Mouse (Mus musculus): ENCODE data around the gene Psma3. TPM values are rescaled to one million over a fixed set of nuclear protein-coding genes. Genes with fewer than 3 reads are reported as not detected.

Gene Psma3
- 100 to 1,000 TPM; 206 to 223 TPM for total RNA-seq (2021)
- long read RNA-seq, experiment 1, transcript Psma3-201 (11 exons, 875 nt), result minor isoform, 16 of 224 reads
- long read RNA-seq, experiment 1, transcript Psma3-202 (11 exons, 2,846 nt), result major isoform, 151 of 224 reads
- long read RNA-seq, experiment 1, transcript Psma3-203 (10 exons, 1,027 nt), result minor isoform, 6 of 224 reads
- long read RNA-seq, experiment 1, partial matches to known transcripts, result 0 of 224 reads
- long read RNA-seq, experiment 1, other reads (novel, unspliced or antisense), result 48 of 224 reads
- long read RNA-seq, experiment 2, transcript Psma3-202 (11 exons, 2,846 nt), result major isoform, 101 of 171 reads
- long read RNA-seq, experiment 2, transcript Psma3-201 (11 exons, 875 nt), result minor isoform, 17 of 171 reads
- long read RNA-seq, experiment 2, transcript Psma3-203 (10 exons, 1,027 nt), result minor isoform, 8 of 171 reads
- long read RNA-seq, experiment 2, partial matches to known transcripts, result 0 of 171 reads
- long read RNA-seq, experiment 2, other reads (novel, unspliced or antisense), result 41 of 171 reads

DNA sequence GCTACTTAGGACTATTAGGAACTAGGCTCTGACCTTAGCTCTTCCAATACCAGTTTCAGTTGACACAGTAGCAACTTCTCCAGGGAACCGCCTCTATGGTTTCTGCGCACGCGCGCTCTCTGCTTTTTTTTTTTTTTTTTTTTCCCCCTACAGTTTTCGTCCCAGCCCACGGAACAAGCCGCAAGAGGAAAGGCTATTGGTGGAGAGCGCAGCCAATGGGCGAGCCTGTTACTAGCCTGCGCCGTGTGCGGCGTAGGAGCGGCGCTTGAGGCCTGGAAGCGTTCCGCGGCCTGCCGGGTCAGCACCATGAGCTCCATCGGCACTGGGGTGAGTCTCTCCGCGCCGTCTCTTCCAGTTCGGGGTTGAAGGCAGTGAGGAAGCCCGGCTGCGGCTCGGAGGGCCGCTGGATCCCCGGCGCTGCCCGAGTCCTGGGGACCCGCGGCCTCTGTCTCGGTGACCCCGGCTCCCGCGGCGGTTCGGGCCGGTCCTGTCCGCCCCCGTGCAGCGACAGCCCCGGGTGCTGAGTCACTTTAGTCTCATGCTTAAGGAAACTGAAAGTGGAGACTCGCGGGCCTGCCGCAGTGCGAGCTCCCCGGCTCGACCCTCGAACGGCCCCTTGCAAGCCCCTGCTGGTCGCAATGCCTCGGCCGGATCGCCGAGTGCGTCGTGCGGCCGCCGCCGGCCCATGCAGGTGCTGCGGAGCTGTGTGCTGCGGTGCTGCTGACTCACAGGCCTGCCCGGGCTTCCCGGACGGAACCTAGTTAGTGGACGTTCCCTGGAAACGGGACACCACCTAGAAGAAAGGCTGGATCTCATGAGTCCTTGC is at the start of gene Psma3:
TSS of gene Psma3 (plus strand) at position 181 of the 826 bp plus-strand sequence.
- peak; percentile 92 to 95 for DNase-seq (ENCODE audit: low spot score in 2 of 2)
- intact Hi-C loops (cut with DNase I), result no loop called here

GRCm38 (mm10) chr12:70929781-70930180 is 44.6 kb upstream of the Psma3 start:
- intact Hi-C loops (cut with DNase I), result no loop called here
- no peak for DNase-seq (ENCODE audit: low spot score in 2 of 2)

- peak; percentile 25 to 41 for DNase-seq (ENCODE audit: low spot score in 2 of 2)
- intact Hi-C loops (cut with DNase I), result no loop called here
These were observed 37.3 kb upstream of the Psma3 start for GRCm38 (mm10) chr12:70937150-70937549.

GRCm38 (mm10) chr12:70937571-70938384 is 36.6 kb upstream of the Psma3 start, which contains the start of gene Actr10:
Gene Actr10, plus strand, starts transcription at chr12:70937857.
- intact Hi-C loops (cut with DNase I), result no loop called here
- DNase-seq (ENCODE audit: low spot score in 2 of 2), result peak; percentile 94 to 95

DNA sequence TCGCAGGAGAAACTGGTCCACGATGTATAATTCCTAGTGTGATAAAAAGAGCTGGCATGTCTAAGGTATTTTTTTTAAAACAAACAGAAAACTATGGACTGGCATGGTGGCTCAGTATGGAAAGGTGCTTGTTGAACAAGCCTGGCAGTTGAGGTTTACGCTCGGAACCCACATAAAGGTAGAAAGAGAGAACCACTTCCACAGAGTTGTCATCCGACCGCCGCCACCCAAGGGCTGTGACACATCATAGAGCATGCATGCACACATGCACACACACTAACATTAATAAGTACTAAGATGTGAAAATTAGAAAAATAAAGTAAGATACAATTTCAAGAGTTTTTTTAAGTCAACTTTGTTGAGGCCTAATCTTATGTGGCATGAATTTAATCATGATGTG is 33.6 kb upstream of the Psma3 start:
- no peak for DNase-seq (ENCODE audit: low spot score in 2 of 2)
- intact Hi-C loops (cut with DNase I), result no loop called here

DNA sequence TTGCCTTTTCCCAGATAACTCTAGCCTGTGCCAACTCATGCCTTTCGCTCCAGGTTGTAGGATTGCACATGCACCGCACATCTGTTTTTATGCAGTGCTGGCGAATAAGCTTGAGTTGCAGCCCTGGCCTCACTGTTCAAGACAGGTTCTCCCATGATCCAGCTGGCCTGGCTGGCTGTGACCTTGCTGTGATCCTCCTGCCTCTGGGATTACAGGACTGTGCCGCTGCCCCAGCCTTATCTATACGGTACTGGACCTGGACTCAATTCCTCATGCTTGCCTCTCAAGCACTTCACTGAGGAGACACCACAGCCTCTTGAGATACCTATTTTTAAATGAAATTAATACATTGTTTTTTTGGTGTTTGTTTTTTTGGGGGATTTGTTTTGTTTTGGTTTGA is 30.2 kb upstream of the Psma3 start:
- DNase-seq (ENCODE audit: low spot score in 2 of 2), result no peak
- intact Hi-C loops (cut with DNase I), result no loop called here

DNA sequence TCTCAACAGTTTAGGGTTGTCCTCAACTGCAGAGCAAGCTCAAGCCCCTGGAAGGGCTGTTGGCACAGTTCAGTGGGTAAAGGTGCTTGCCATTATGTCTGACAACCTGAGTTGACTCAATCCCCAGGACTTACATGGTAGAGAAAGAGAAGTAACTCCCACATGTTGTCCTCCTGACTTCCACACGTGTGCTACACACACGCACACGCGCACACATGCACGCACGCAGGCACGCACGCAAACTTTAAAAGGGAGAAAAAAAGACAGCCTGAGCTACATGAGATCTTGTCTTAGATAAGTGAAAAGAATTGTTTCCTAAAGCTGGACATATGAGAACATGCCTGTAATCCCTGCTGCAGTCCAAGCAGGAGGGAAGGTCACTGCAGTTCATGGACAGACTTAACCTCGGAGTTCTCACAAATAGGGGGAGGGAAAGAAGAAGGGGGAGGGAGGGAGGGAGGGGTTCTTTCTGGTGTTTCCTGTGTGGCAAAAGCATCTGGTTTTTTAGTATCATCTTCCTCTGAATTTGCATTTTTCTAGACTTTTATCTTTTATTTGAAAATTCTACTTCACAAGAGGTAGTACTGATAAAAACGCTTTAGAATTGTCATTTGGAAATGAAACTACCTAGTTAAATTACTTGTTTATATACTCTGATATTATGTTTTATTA is 27.7 kb upstream of the Psma3 start:
- DNase-seq (ENCODE audit: low spot score in 2 of 2), result no peak
- intact Hi-C loops (cut with DNase I), result no loop called here

GRCm38 (mm10) chr12:70958640-70959039 is 15.8 kb upstream of the Psma3 start:
- no peak for DNase-seq (ENCODE audit: low spot score in 2 of 2)
- intact Hi-C loops (cut with DNase I), result no loop called here

GRCm38 (mm10) chr12:70967581-70967980 is 6.8 kb upstream of the Psma3 start:
- intact Hi-C loops (cut with DNase I), result loop anchor here (5.0 kb wide), 2 partner anchors 50 to 80 kb away; partner anchors contain the start of gene Arid4a
- no peak for DNase-seq (ENCODE audit: low spot score in 2 of 2)

DNA sequence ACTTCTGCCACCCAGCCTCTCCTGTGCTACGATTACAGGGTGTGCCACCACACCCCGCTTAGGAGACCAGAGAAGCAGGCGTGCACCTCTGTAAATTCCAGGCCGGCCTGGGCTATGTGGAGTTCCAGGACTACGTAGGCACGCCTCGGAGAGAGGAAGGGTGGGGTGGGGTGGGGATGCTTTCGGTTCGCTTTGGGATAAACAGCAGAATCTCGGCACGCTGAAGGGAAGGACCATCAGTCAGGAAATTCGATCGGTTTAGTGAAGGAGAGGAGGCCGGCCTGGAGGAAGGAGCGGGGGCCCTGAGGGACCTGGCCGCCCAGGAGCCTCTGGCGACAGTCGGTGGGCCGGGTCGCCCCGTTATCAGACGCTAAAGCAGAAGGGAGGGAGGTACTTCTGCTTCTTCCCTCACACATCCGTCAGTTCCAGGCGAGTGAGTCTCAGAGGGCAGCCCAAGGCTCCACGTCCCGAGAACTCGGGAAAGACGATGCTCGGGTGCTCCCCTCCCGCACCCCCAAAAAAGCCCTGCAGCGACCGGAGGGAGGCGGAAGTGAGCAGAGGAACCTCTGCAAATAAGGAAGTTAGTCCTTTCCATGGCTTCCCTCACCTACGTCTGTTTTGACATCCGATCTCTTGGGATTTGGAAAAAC is 6.2 kb upstream of the Psma3 start:
- DNase-seq (ENCODE audit: low spot score in 2 of 2), result peak; percentile 75 to 83
- intact Hi-C loops (cut with DNase I), result loop anchor here (5.0 kb wide), 2 partner anchors 49 to 79 kb away; partner anchors contain the start of gene Arid4a

- peak; percentile 93 to 94 for DNase-seq (ENCODE audit: low spot score in 2 of 2)
- intact Hi-C loops (cut with DNase I), result loop anchor here (5.0 kb wide), 2 partner anchors 48 to 78 kb away; partner anchors contain the start of gene Arid4a
These were observed 5.6 kb upstream of the Psma3 start for GRCm38 (mm10) chr12:70968791-70969307.

- intact Hi-C loops (cut with DNase I), result loop anchor here (5.0 kb wide), 2 partner anchors 48 to 78 kb away; partner anchors contain the start of gene Arid4a
- peak; percentile 65 to 83 for DNase-seq (ENCODE audit: low spot score in 2 of 2)
These were observed 4.8 kb upstream of the Psma3 start for GRCm38 (mm10) chr12:70969485-70970184.

- intact Hi-C loops (cut with DNase I), result no loop called here
- DNase-seq (ENCODE audit: low spot score in 2 of 2), result no peak
These were observed 590 bp upstream of the Psma3 start for GRCm38 (mm10) chr12:70973831-70974230.

- intact Hi-C loops (cut with DNase I), result no loop called here
- no peak for DNase-seq (ENCODE audit: low spot score in 2 of 2)
These were observed 985 bp downstream of the Psma3 start for GRCm38 (mm10) chr12:70975406-70975805.

DNA sequence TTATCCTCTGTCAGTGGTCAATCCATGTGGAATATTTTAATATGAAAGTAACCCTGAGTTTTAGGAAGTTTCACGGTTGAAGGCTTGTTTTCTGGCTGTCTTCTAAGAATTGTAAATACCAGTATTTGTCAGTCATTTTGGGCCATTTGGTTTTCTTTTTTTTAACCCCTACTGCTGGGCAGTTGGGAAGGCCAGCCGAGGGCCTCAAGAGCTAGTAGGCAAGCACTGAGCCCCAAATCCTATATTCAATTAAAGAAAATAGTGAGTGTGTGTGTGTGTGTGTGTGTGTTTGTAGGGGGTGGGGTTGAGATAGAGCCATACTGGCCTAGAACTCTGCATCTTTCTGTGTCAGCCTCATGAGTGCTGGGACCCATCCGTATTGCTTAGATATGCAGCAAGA is 1.5 kb downstream of the Psma3 start:
- DNase-seq (ENCODE audit: low spot score in 2 of 2), result no peak
- intact Hi-C loops (cut with DNase I), result no loop called here

DNA sequence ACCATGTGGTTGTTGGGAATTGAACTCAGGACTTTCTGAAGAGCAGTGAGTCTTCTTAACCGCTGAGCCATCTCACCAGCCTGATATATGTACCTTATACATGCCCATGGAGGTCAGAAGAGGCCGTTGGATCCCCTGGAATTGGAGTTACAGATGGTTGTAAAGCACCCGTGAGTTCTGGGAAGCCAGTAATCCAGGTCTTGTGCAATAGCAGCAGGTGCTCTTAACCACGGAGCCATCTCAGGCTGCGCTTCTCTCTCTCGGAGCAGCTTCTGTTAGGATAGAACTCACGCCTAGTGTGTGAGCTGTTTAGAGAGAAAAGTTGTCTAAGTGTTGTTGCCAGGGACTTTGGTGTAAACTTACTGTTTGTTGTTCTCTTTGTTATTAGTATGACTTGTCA is 3.9 kb downstream of the Psma3 start:
- no peak for DNase-seq (ENCODE audit: low spot score in 2 of 2)
- intact Hi-C loops (cut with DNase I), result no loop called here

GRCm38 (mm10) chr12:70984855-70985550 is 10.6 kb downstream of the Psma3 start:
- no peak for DNase-seq (ENCODE audit: low spot score in 2 of 2)
- intact Hi-C loops (cut with DNase I), result loop anchor here (5.0 kb wide), 1 partner anchor 33 kb away; no protein-coding TSS in a partner anchor

Measured in left cerebral cortex, postnatal 14 days (tissue).